Mouse (Mus musculus) forebrain, embryonic 12.5 days (tissue): Measurements from ENCODE around the gene Inha. TPM values are rescaled to one million over a fixed set of nuclear protein-coding genes. Genes with fewer than 3 reads are reported as not detected.
A peak's percentile ranks its signal among the peaks of the same experiment; 100 is the strongest.

Experiments used
- ATAC-seq: fragments of 200-750 bp; cut with Nextera tagmentation; 2 replicates; pipeline ENCODE4 v1.8.0; 2017; ENCODE audit warnings: moderate TSS enrichment; ENCODE audit not compliant: low FRiP score
- H3K27ac ChIP-seq: fragments of 300-500 bp; sonication (generic); 2 replicates; pipeline ENCODE4 v1.5.1; 2016; ENCODE audit warnings: mild to moderate bottlenecking
- H3K27me3 ChIP-seq: fragments of 300-500 bp; sonication (generic); 2 replicates; pipeline ENCODE4 v1.6.1; 2016; ENCODE audit warnings: mild to moderate bottlenecking
- H3K36me3 ChIP-seq: fragments of 300-500 bp; sonication (generic); replicated peaks from 2 replicates; pipeline ENCODE4 v1.6.1; 2016; ENCODE audit warnings: mild to moderate bottlenecking
- H3K4me1 ChIP-seq: fragments of 300-500 bp; sonication (generic); 2 replicates; pipeline ENCODE4 v1.6.1; 2016
- H3K4me2 ChIP-seq: fragments of 300-500 bp; sonication (generic); 2 replicates; pipeline ENCODE4 v1.6.1; 2016; ENCODE audit warnings: mild to moderate bottlenecking, moderate library complexity
- H3K4me3 ChIP-seq: fragments of 300-500 bp; sonication (generic); replicated peaks from 2 replicates; pipeline ENCODE4 v1.5.1; 2016; ENCODE audit warnings: mild to moderate bottlenecking
- H3K9ac ChIP-seq: fragments of 300-500 bp; sonication (generic); 2 replicates; pipeline ENCODE4 v1.6.1; 2016; ENCODE audit warnings: mild to moderate bottlenecking
- H3K9me3 ChIP-seq: fragments of 300-500 bp; sonication (generic); 2 replicates; pipeline ENCODE4 v1.6.1; 2016
- WGBS: fragments of 180-500 bp; shearing (Covaris S2); methylation state at CpG from one replicate; pipeline ENCODE4 v1.1.7; 2016; 5-methylcytosine and 5-hydroxymethylcytosine counted together
- polyA plus RNA-seq: library from polyadenylated mRNA; unstranded; fragments of >200 nt; fragmentation: Nextera tagmentation; extraction: Ambion mirVana; gene quantifications from 2 replicates; pipeline ENCODE4 v1.2.1, GENCODE M21; 2016

Inha gene
- polyA plus RNA-seq, 1 experiment from 2014 or later, result 6.6 TPM

GRCm38 (mm10) chr1:75494878-75495548 is 11.9 kb upstream of the Inha start:
- Histone ChIP-seq H3K9ac (no peak overlapping the region), H3K36me3 (peaks cover 47% of the 10 kb centered on the region), H3K9me3 (no peaks in the 10 kb centered on the region), H3K4me1 (no peaks in the 10 kb centered on the region), H3K27ac (no peak overlapping the region), H3K27me3 (peaks cover 34% of the 10 kb centered on the region), H3K4me3 (no peak overlapping the region), H3K4me2 (no peak overlapping the region)
- ATAC-seq, result no peak
- 37% methylated on average over 12 of the region's 12 CpGs for WGBS

GRCm38 (mm10) chr1:75498897-75499296 is 8.0 kb upstream of the Inha start:
- H3K4me1 ChIP-seq, result no peaks in the 10 kb centered on the region
- peaks cover 62% of the 10 kb centered on the region for H3K36me3 ChIP-seq
- H3K27ac ChIP-seq, result no peak overlapping the region
- WGBS, result 94% methylated on average over 4 of the region's 4 CpGs
- H3K9me3 ChIP-seq, result no peaks in the 10 kb centered on the region
- H3K9ac ChIP-seq, result no peak overlapping the region
- H3K27me3 ChIP-seq, result peaks cover 11% of the 10 kb centered on the region; the same call in 1 of the 2 replicates
- no peak overlapping the region for H3K4me2 ChIP-seq
- H3K4me3 ChIP-seq, result no peak overlapping the region
- no peak for ATAC-seq

- Histone ChIP-seq H3K4me2 (no peak overlapping the region), H3K9ac (no peak overlapping the region), H3K4me3 (no peak overlapping the region), H3K27me3 (peaks cover 14% of the 10 kb centered on the region; the same call in 1 of the 2 replicates), H3K9me3 (no peaks in the 10 kb centered on the region), H3K4me1 (peaks cover 3% of the 10 kb centered on the region; the same call in 1 of the 2 replicates), H3K27ac (no peak overlapping the region), H3K36me3 (peaks cover 62% of the 10 kb centered on the region)
- no peak for ATAC-seq
- WGBS, result 85% methylated on average over 7 of the region's 7 CpGs
Observed at GRCm38 (mm10) chr1:75499441-75499840, 7.4 kb upstream of the Inha start.

DNA sequence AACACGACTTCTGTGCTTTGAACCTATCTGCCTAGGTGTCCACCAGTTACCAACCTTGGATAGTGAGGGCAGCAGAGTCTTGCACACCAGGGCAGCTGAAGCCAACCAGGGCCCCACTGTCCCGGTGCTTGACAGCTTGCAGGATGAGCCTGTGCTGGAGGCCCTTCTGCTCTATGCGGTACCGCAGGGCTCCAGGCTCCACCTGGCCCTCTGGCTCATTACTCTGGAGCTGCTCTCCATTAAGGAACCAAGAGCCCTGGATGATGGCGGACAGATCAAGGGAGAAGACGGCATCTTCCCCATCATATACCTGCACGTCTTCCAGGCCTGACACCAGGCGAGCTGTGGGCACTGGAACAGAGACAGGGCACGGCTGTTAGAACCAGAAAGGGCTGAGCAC is 5.0 kb upstream of the Inha start:
- WGBS, result 91% methylated on average over 9 of the region's 9 CpGs
- H3K27ac ChIP-seq, result no peak overlapping the region
- no peak for ATAC-seq
- no peak overlapping the region for H3K4me2 ChIP-seq
- peaks cover 55% of the 10 kb centered on the region for H3K36me3 ChIP-seq
- H3K4me3 ChIP-seq, result no peak overlapping the region
- H3K27me3 ChIP-seq, result peaks cover 8% of the 10 kb centered on the region
- H3K9ac ChIP-seq, result no peak overlapping the region
- H3K4me1 ChIP-seq, result peaks cover 17% of the 10 kb centered on the region
- H3K9me3 ChIP-seq, result no peaks in the 10 kb centered on the region

GRCm38 (mm10) chr1:75502945-75503650 is 3.8 kb upstream of the Inha start:
- Histone ChIP-seq H3K4me3 (no peak overlapping the region), H3K9me3 (no peaks in the 10 kb centered on the region), H3K27me3 (peaks cover 17% of the 10 kb centered on the region), H3K36me3 (peaks cover 44% of the 10 kb centered on the region), H3K9ac (no peak overlapping the region), H3K4me1 (peaks cover 20% of the 10 kb centered on the region), H3K27ac (no peak overlapping the region), H3K4me2 (no peak overlapping the region)
- no peak for ATAC-seq
- 91% methylated on average over 25 of the region's 25 CpGs for WGBS

DNA sequence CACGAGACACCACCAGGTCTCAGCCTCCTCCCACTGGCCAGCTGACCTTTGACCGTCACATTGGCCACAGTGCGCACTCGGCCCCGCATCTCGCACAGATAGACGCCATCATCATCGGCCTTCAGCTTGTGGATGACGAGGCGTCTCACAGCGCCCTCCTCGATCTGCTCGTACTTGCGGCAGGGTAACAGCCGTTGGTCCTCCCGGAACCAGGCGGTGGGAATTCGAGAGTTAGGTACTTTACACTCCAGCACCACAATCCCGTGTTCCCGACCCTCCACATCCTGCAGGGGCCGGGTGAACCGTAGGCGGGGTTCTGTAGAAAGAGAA is 3.3 kb upstream of the Inha start:
- H3K27ac ChIP-seq, result no peak overlapping the region
- H3K9me3 ChIP-seq, result no peaks in the 10 kb centered on the region
- peaks cover 20% of the 10 kb centered on the region for H3K4me1 ChIP-seq
- no peak overlapping the region for H3K4me2 ChIP-seq
- H3K27me3 ChIP-seq, result peaks cover 17% of the 10 kb centered on the region
- 76% methylated on average over 23 of the region's 23 CpGs for WGBS
- no peak overlapping the region for H3K9ac ChIP-seq
- H3K4me3 ChIP-seq, result no peak overlapping the region
- H3K36me3 ChIP-seq, result peaks cover 40% of the 10 kb centered on the region
- ATAC-seq, result no peak

DNA sequence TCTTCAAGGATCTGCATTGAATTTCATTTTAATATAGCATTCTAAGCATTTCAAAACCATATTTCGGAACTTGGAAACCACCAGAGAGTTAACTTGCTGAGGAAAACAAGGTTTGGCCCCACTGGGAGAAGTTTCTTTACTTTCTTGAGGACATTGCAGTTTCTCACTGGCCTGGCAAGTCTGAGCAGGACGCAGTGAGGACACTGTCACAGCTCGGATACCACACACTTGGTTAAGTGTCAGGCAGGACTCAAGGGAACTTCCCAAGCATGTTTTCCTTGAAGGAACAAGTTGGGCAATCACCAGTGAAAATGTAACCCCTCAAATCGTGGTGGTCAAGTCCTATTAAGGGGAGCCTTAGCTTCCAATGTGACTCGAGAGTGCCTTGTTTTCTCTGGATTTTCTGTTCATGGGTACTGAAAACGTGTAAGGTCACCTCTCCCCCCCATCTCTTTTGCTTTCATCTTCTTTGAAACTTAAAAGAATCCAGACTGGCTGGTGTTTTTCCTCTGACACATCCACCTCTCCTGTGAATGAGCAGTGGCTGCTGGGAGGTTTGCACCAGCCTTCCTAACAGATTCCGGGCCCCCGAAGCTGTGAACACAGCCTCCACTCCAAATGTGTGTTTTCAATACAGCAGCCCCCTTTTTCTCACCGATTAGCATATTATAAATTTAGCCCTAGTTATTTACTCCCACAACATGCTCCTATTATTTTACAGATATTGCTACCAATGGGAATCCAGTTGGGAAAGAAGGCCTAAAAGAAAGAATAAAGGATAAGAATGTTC is 2.4 kb upstream of the Inha start:
- Histone ChIP-seq H3K4me3 (peak overlapping the region; percentile 66), H3K36me3 (peaks cover 34% of the 10 kb centered on the region), H3K4me2 (peak overlapping the region; percentile 87), H3K4me1 (peaks cover 20% of the 10 kb centered on the region), H3K27ac (no peak overlapping the region), H3K27me3 (peaks cover 21% of the 10 kb centered on the region), H3K9ac (peak overlapping the region; percentile 76), H3K9me3 (no peaks in the 10 kb centered on the region)
- no peak for ATAC-seq
- WGBS, result 65% methylated on average over 9 of the region's 9 CpGs

DNA sequence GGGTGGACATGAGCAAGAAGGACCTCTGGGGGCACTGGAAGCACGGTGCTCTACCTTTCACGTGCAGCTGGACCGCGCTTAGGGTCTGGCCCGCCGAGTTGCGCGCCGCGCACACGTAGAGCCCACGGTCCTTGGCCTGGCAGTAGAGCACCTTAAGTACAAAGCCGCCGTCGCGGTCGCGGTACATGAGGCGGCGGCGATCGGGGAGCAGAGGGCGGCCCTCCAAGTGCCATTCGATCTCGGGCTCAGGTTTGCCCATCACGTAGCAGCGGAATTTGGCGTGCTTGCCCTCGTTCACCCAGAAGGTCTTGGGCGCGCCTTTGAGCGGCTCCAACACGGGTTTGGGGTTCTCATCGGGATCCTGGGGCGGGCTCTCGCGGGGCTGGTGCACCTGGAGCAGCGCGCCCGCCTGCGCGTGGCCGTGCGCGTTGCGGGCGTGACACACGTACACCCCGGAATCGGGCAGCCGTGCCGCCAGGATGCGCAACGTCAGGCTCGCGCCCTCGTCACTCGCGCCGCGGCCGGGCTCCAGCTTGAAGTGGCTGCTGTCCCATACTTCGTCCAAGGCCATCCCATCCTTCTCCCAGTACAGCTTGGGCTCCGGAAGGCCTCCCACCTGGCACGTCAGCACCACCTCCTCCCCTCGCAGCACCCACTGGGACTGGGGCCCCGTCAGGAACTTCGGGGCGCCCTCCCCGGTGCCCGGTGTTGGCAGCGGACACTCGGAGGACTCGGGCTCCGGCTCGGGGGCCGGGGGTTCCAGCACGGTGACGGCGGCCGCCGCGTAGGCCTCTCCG is 1.5 kb upstream of the Inha start:
- H3K36me3 ChIP-seq, result peaks cover 26% of the 10 kb centered on the region
- no peaks in the 10 kb centered on the region for H3K9me3 ChIP-seq
- peak overlapping the region; percentile 76 for H3K9ac ChIP-seq
- ATAC-seq, result peak; percentile 70
- H3K4me3 ChIP-seq, result peak overlapping the region; percentile 66
- peaks cover 29% of the 10 kb centered on the region for H3K27me3 ChIP-seq
- WGBS, result under 1% methylated on average over 77 of the region's 84 CpGs
- peak overlapping the region; percentile 87 for H3K4me2 ChIP-seq
- H3K4me1 ChIP-seq, result peaks cover 20% of the 10 kb centered on the region
- H3K27ac ChIP-seq, result peak overlapping the region; percentile 83

- WGBS, result under 1% methylated on average over 65 of the region's 65 CpGs
- Histone ChIP-seq H3K36me3 (peaks cover 18% of the 10 kb centered on the region), H3K27me3 (peaks cover 29% of the 10 kb centered on the region), H3K9ac (peak within 1 kb of the TSS; percentile 76), H3K4me3 (peak within 1 kb of the TSS; percentile 66), H3K4me1 (peaks cover 20% of the 10 kb centered on the region), H3K27ac (peak within 1 kb of the TSS; percentile 83), H3K9me3 (no peaks in the 10 kb centered on the region), H3K4me2 (peak within 1 kb of the TSS; percentile 87)
- ATAC-seq, result peak; percentile 77
Observed at GRCm38 (mm10) chr1:75505956-75506831, 683 bp upstream of the Inha start, which contains the start of gene Obsl1. Gene Obsl1 (minus strand): TSS chr1:75506452.

DNA sequence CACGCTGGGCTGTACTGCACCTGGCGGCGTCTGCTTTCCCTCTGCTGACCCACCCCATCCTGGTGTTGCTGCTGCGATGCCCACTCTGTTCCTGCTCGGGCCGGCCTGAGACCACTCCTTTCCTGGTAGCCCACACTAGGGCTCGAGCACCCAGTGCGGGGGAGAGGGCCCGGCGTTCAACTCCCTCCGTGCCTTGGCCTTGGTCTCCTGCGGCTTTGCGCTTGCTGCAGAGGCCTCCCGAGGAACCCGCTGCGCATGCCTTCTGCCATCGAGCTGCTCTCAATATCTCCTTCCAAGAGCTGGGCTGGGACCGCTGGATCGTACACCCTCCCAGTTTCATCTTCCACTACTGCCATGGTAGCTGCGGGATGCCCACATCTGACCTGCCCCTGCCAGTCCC is 2.7 kb downstream of the Inha start:
- Histone ChIP-seq H3K4me2 (no peak overlapping the region), H3K27me3 (peaks cover 23% of the 10 kb centered on the region), H3K4me3 (no peak overlapping the region), H3K9ac (no peak overlapping the region), H3K36me3 (no peaks in the 10 kb centered on the region), H3K4me1 (peaks cover 16% of the 10 kb centered on the region), H3K9me3 (no peaks in the 10 kb centered on the region), H3K27ac (no peak overlapping the region)
- ATAC-seq, result no peak
- 64% methylated on average over 20 of the region's 20 CpGs for WGBS

- Histone ChIP-seq H3K27me3 (peaks cover 23% of the 10 kb centered on the region), H3K4me2 (no peak overlapping the region), H3K9ac (no peak overlapping the region), H3K36me3 (no peaks in the 10 kb centered on the region), H3K27ac (no peak overlapping the region), H3K4me3 (no peak overlapping the region), H3K9me3 (no peaks in the 10 kb centered on the region), H3K4me1 (peaks cover 11% of the 10 kb centered on the region)
- no peak for ATAC-seq
- WGBS, result 78% methylated on average over 5 of the region's 5 CpGs
Observed at GRCm38 (mm10) chr1:75510154-75510553, 3.3 kb downstream of the Inha start.
